8 mouse cellular contexts compared by ENCODE assay signal in genomic region chr19:15965082-15965481, GRCm38 (mm10). TPM values are rescaled to one million over a fixed set of nuclear protein-coding genes. Genes with fewer than 3 reads are reported as not detected.
DNase-seq lines count a peak whose midpoint lies in the region; ATAC-seq and TF ChIP-seq lines count a peak whose summit lies in the region.

No protein-coding gene starts in this region.

- H3K9ac ChIP-seq in heart, adult 2 months (ENCODE audit: low read depth, low read length) = no peak overlapping the region
- H3K9ac ChIP-seq in midbrain, embryonic 12.5 days (replicated peaks) = no peak overlapping the region

- TF ChIP-seq CTCF in heart, adult 2 months (IDR thresholded peaks at IDR 0.05) = peak; percentile 88

- H3K27me3 ChIP-seq in heart, adult 2 months (ENCODE audit: control insufficient read depth, insufficient read depth, low read length) = no peaks in the 10 kb centered on the region
- H3K27me3 ChIP-seq in heart, embryonic 10.5 days (ENCODE audit: insufficient read depth, poor library complexity, severe bottlenecking) = no peaks in the 10 kb centered on the region
- no peaks in the 10 kb centered on the region for H3K27me3 ChIP-seq in midbrain, embryonic 12.5 days

- TF ChIP-seq POLR2A in heart, adult 2 months (IDR thresholded peaks at IDR 0.05; ENCODE audit: insufficient read depth, low read depth, low read length) = no peak

- H3K9me3 ChIP-seq in heart, embryonic 10.5 days = no peaks in the 10 kb centered on the region
- H3K9me3 ChIP-seq in midbrain, embryonic 12.5 days = no peaks in the 10 kb centered on the region

- DNase-seq in heart, adult 2 months = no peak
- no peak for DNase-seq in heart, embryonic 10.5 days (ENCODE audit: low spot score)
- peak; percentile 75 for DNase-seq in ES-CJ7 (ENCODE audit: low read depth, low spot score)
- DNase-seq in left cerebral cortex, adult 18-20 months (ENCODE audit: low spot score in 2 of 2) = peak; percentile 36 to 43
- peak; percentile 21 for DNase-seq in thymus, postnatal 25 days

- H3K4me2 ChIP-seq in midbrain, embryonic 12.5 days (replicated peaks) = no peak overlapping the region

- no peak overlapping the region for H3K27ac ChIP-seq in heart, adult 2 months
- H3K27ac ChIP-seq in heart, embryonic 10.5 days = no peak overlapping the region
- no peak overlapping the region for H3K27ac ChIP-seq in midbrain, embryonic 12.5 days (replicated peaks)

- intact Hi-C loops in heart, adult 2 months (cut with DNase I) = loop anchor here (1.0 to 10.0 kb wide), 2 partner anchors 98 to 1980 kb away; no protein-coding TSS in a partner anchor

- H3K36me3 ChIP-seq in heart, adult 2 months (ENCODE audit: control insufficient read depth, insufficient read depth, low read length) = no peaks in the 10 kb centered on the region
- peaks cover 53% of the 10 kb centered on the region for H3K36me3 ChIP-seq in heart, embryonic 10.5 days
- peaks cover 68% of the 10 kb centered on the region for H3K36me3 ChIP-seq in midbrain, embryonic 12.5 days

- ATAC-seq in common myeloid progenitor, adult 5-6 weeks (replicated peaks; ENCODE audit: low read depth, poor library complexity, severe bottlenecking) = peak; percentile 95
- ATAC-seq in hematopoietic stem cell, adult 5-6 weeks (replicated peaks in 1 of 2; ENCODE audit: insufficient read depth in 1 of 2, low FRiP score in 2 of 2, low TSS enrichment in 1 of 2, low read depth in 1 of 2, poor library complexity in 2 of 2, severe bottlenecking in 2 of 2) = peak; percentile 76 to 85
- peak; percentile 63 for ATAC-seq in midbrain, embryonic 12.5 days (ENCODE audit: low FRiP score, low read depth)

- H3K4me3 ChIP-seq in heart, adult 2 months = no peak overlapping the region
- H3K4me3 ChIP-seq in heart, embryonic 10.5 days = no peak overlapping the region
- H3K4me3 ChIP-seq in midbrain, embryonic 12.5 days = no peak overlapping the region

- no peaks in the 10 kb centered on the region for H3K79me2 ChIP-seq in heart, adult 2 months (replicated peaks; ENCODE audit: control insufficient read depth, insufficient read depth, low read length)

- TF ChIP-seq EP300 in heart, adult 2 months (IDR thresholded peaks at IDR 0.05; ENCODE audit: insufficient read depth, low read depth, low read length) = no peak

- H3K4me1 ChIP-seq in heart, adult 2 months (ENCODE audit: control insufficient read depth, insufficient read depth, low read length) = no peaks in the 10 kb centered on the region; the same call in 1 of the 2 replicates
- H3K4me1 ChIP-seq in heart, embryonic 10.5 days = no peaks in the 10 kb centered on the region
- no peaks in the 10 kb centered on the region for H3K4me1 ChIP-seq in midbrain, embryonic 12.5 days

- 26% methylated on average over 3 of the region's 3 CpGs for WGBS in heart, adult 2 months
- 64% methylated on average over 3 of the region's 3 CpGs for WGBS in heart, embryonic 10.5 days
- WGBS in midbrain, embryonic 12.5 days = 58% methylated on average over 3 of the region's 3 CpGs

RNA-seq across cellular contexts. Expression of gene Psat1, which starts 17.9 kb away (rescaled TPM):
- 1 to 10 TPM; 2.3 to 3.5 TPM for total RNA-seq in heart, adult 2 months (2021)
- polyA plus RNA-seq in heart, adult 2 months (2012; rRNA removed) = 2.4 and 2.8 TPM in 2 replicates
- 56.5 and 88.5 TPM in 2 replicates for polyA plus RNA-seq in heart, embryonic 10.5 days (2016; fragmentation: Nextera tagmentation; extraction: Ambion mirVana)
- total RNA-seq in common myeloid progenitor, adult 5-6 weeks (2017) = 91.8 and 92.1 TPM in 2 replicates
- 67.0 and 67.2 TPM in 2 replicates for total RNA-seq in hematopoietic stem cell, adult 5-6 weeks (2017)
- 100 to 1,000 TPM in 1 of 2 experiments, 10 to 100 TPM in 1; 96.4 to 113 TPM for total RNA-seq in left cerebral cortex, adult 18-20 months (2021)
- polyA plus RNA-seq in midbrain, embryonic 12.5 days (2016; fragmentation: Nextera tagmentation; extraction: Ambion mirVana) = 99.6 and 120 TPM in 2 replicates

RNA-seq across cellular contexts. Expression of gene Cep78, which starts 19.7 kb away (rescaled TPM):
- 1 to 10 TPM; 3.6 to 3.8 TPM for total RNA-seq in heart, adult 2 months (2021)
- 1.6 and 2.4 TPM in 2 replicates for polyA plus RNA-seq in heart, adult 2 months (2012; rRNA removed)
- 21.1 and 27.4 TPM in 2 replicates for polyA plus RNA-seq in heart, embryonic 10.5 days (2016; fragmentation: Nextera tagmentation; extraction: Ambion mirVana)
- 17.7 and 19.7 TPM in 2 replicates for total RNA-seq in common myeloid progenitor, adult 5-6 weeks (2017)
- 18.1 and 19.5 TPM in 2 replicates for total RNA-seq in hematopoietic stem cell, adult 5-6 weeks (2017)
- 1 to 10 TPM; 9.3 to 9.9 TPM for total RNA-seq in left cerebral cortex, adult 18-20 months (2021)
- polyA plus RNA-seq in midbrain, embryonic 12.5 days (2016; fragmentation: Nextera tagmentation; extraction: Ambion mirVana) = 49.6 and 54.8 TPM in 2 replicates

Comparison
In these comparisons a context has a peak if more than half of its experiments do, and no peak if none do; other contexts are left out.
1. DNase-seq: peak in ES-CJ7 (single experiment), left cerebral cortex, adult 18-20 months (2 of 2) and thymus, postnatal 25 days (single experiment); none in heart, adult 2 months (0 of 2) and heart, embryonic 10.5 days (single experiment).
2. RNA of gene Psat1, which starts 17.9 kb away (total RNA-seq): 96.4 to 113 TPM in left cerebral cortex, adult 18-20 months, 91.8 to 92.1 TPM in common myeloid progenitor, adult 5-6 weeks and 67.0 to 67.2 TPM in hematopoietic stem cell, adult 5-6 weeks; 2.3 to 3.5 TPM in heart, adult 2 months; every median in the first group is over 10 times any median in the second.
3. Peak in every context shown above with its lines, with median percentiles within 50 percentile points of each other: ATAC-seq.